Mouse (Mus musculus) heart, postnatal 0 days (tissue): Measurements from ENCODE around the gene Atp13a4.

Source experiments
- CTCF ChIP-seq: IDR thresholded peaks from 2 replicates; pipeline ENCODE4 v1.5.1; 2016; ENCODE audit warnings: antibody characterized with exemption, control low read depth, low read depth
- EP300 ChIP-seq: IDR thresholded peaks from 2 replicates; pipeline ENCODE4 v1.6.1; 2016; ENCODE audit warnings: antibody characterized with exemption, low read depth

DNA sequence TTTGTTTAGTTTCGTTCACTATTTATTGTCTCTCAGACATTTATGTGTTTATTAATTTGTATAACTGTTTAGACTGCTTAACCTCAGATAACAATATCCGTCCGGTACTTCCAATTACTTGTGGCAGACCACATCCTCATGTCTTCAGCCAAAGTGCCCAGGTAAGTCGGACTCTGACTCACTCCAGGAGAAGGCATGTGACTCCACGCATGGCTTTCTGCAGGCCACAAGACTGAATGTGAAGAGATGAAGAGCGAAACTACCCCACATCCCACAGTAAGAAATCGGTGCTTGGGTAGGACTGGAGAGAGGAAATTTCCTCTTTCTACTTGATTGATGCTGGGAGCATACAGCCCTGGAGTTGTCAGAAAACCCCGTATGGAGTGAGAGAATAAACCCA lies 18.1 kb downstream of the Atp13a4 start:
- no peak for TF ChIP-seq CTCF
- TF ChIP-seq EP300, result no peak
